Mouse (Mus musculus): Measurements from ENCODE around the gene Gpc1. TPM values are rescaled to one million over a fixed set of nuclear protein-coding genes. Genes with fewer than 3 reads are reported as not detected.
A peak's percentile ranks its signal among the peaks of the same experiment; 100 is the strongest.

Gpc1 gene
- polyA plus RNA-seq, 1 experiment from 2014 or later = 66.1 TPM

GRCm38 (mm10) chr1:92893896-92894295 lies 62.5 kb downstream of the Gpc1 start:
- WGBS = 81% methylated on average over 3 of the region's 3 CpGs
- no peak overlapping the region for H3K4me3 ChIP-seq (replicated peaks; ENCODE audit: low read length)
- H3K4me1 ChIP-seq (replicated peaks; ENCODE audit: control insufficient read depth, insufficient read depth, low read length) = no peaks in the 10 kb centered on the region
- H3K4me2 ChIP-seq (replicated peaks) = no peak overlapping the region
- no peaks in the 10 kb centered on the region for H3K27me3 ChIP-seq (ENCODE audit: control insufficient read depth, insufficient read depth, low read length)
- no peak for ATAC-seq (ENCODE audit: low FRiP score)
- H3K27ac ChIP-seq = no peak overlapping the region
- H3K36me3 ChIP-seq (replicated peaks; ENCODE audit: control insufficient read depth, insufficient read depth) = no peaks in the 10 kb centered on the region
- no peak overlapping the region for H3K9ac ChIP-seq
- DNase-seq (ENCODE audit: low spot score) = no peak
- no peaks in the 10 kb centered on the region for H3K9me3 ChIP-seq (ENCODE audit: control insufficient read depth, low read length)

GRCm38 (mm10) chr1:92895089-92895488 lies 63.6 kb downstream of the Gpc1 start:
- 13% methylated on average over 3 of the region's 3 CpGs for WGBS
- H3K36me3 ChIP-seq (replicated peaks; ENCODE audit: control insufficient read depth, insufficient read depth) = no peaks in the 10 kb centered on the region
- H3K4me3 ChIP-seq (replicated peaks; ENCODE audit: low read length) = no peak overlapping the region

GRCm38 (mm10) chr1:92902786-92903185 lies 71.3 kb downstream of the Gpc1 start, which contains the start of gene Ankmy1:
Ankmy1 (minus strand) TSS chr1:92902906.
- H3K4me1 ChIP-seq (replicated peaks; ENCODE audit: control insufficient read depth, insufficient read depth, low read length) = peaks cover 16% of the 10 kb centered on the region

More at GRCm38 (mm10) chr1:92895089-92895488, 63.6 kb downstream of the Gpc1 start:
- Histone ChIP-seq H3K27me3 (ENCODE audit: control insufficient read depth, insufficient read depth, low read length) (no peaks in the 10 kb centered on the region), H3K4me2 (replicated peaks) (no peak overlapping the region), H3K9me3 (ENCODE audit: control insufficient read depth, low read length) (no peaks in the 10 kb centered on the region), H3K4me1 (replicated peaks; ENCODE audit: control insufficient read depth, insufficient read depth, low read length) (no peaks in the 10 kb centered on the region), H3K27ac (no peak overlapping the region), H3K9ac (no peak overlapping the region)
- peak; percentile 82 for DNase-seq (ENCODE audit: low spot score)
- peak; percentile 75; the same call in 1 of the 2 replicates for ATAC-seq (ENCODE audit: low FRiP score)

GRCm38 (mm10) chr1:92903627-92904026 lies 72.2 kb downstream of the Gpc1 start:
- H3K4me3 ChIP-seq (replicated peaks; ENCODE audit: low read length) = no peak overlapping the region
- no peak overlapping the region for H3K4me2 ChIP-seq (replicated peaks)
- no peak overlapping the region for H3K9ac ChIP-seq
- DNase-seq (ENCODE audit: low spot score) = no peak
- H3K36me3 ChIP-seq (replicated peaks; ENCODE audit: control insufficient read depth, insufficient read depth) = no peaks in the 10 kb centered on the region
- no peak overlapping the region for H3K27ac ChIP-seq
- H3K27me3 ChIP-seq (ENCODE audit: control insufficient read depth, insufficient read depth, low read length) = 0 out of 2 replicates have a peak, but pooled peaks cover 11% of the 10 kb centered on the region
- ATAC-seq (ENCODE audit: low FRiP score) = no peak
- WGBS = 70% methylated on average over 4 of the region's 4 CpGs
- peaks cover 20% of the 10 kb centered on the region for H3K4me1 ChIP-seq (replicated peaks; ENCODE audit: control insufficient read depth, insufficient read depth, low read length)
- no peaks in the 10 kb centered on the region for H3K9me3 ChIP-seq (ENCODE audit: control insufficient read depth, low read length)

More at GRCm38 (mm10) chr1:92902786-92903185, 71.3 kb downstream of the Gpc1 start, which contains the start of gene Ankmy1:
- ATAC-seq (ENCODE audit: low FRiP score) = peak; percentile 38
- Histone ChIP-seq H3K27me3 (ENCODE audit: control insufficient read depth, insufficient read depth, low read length) (0 out of 2 replicates have a peak, but pooled peaks cover 11% of the 10 kb centered on the region), H3K9ac (no peak within 1 kb of the TSS), H3K9me3 (ENCODE audit: control insufficient read depth, low read length) (no peaks in the 10 kb centered on the region), H3K27ac (no peak within 1 kb of the TSS), H3K4me3 (replicated peaks; ENCODE audit: low read length) (no peak within 1 kb of the TSS), H3K4me2 (replicated peaks) (peak within 1 kb of the TSS; percentile 46), H3K36me3 (replicated peaks; ENCODE audit: control insufficient read depth, insufficient read depth) (no peaks in the 10 kb centered on the region)
- DNase-seq (ENCODE audit: low spot score) = peak; percentile 65
- under 1% methylated on average over 15 of the region's 15 CpGs for WGBS

- 0 out of 2 replicates have a peak overlapping the region, but pooled peaks have one; percentile 63 for H3K4me3 ChIP-seq (replicated peaks; ENCODE audit: low read length)
- 0 out of 2 replicates have a peak, but pooled peaks cover 11% of the 10 kb centered on the region for H3K27me3 ChIP-seq (ENCODE audit: control insufficient read depth, insufficient read depth, low read length)
- ATAC-seq (ENCODE audit: low FRiP score) (no peak), DNase-seq (ENCODE audit: low spot score) (no peak)
- H3K4me2 ChIP-seq (replicated peaks) = peak overlapping the region; percentile 60; the same call in 1 of the 2 replicates
- 96% methylated on average over 2 of the region's 2 CpGs for WGBS
- H3K36me3 ChIP-seq (replicated peaks; ENCODE audit: control insufficient read depth, insufficient read depth) = no peaks in the 10 kb centered on the region
- no peaks in the 10 kb centered on the region for H3K9me3 ChIP-seq (ENCODE audit: control insufficient read depth, low read length)
- H3K9ac ChIP-seq = no peak overlapping the region
- H3K27ac ChIP-seq = no peak overlapping the region
- H3K4me1 ChIP-seq (replicated peaks; ENCODE audit: control insufficient read depth, insufficient read depth, low read length) = peaks cover 30% of the 10 kb centered on the region
Observed at GRCm38 (mm10) chr1:92905703-92906310, 74.4 kb downstream of the Gpc1 start.

- Histone ChIP-seq H3K4me2 (replicated peaks) (peak within 1 kb of the TSS; percentile 60), H3K4me1 (replicated peaks; ENCODE audit: control insufficient read depth, insufficient read depth, low read length) (peaks cover 38% of the 10 kb centered on the region), H3K9me3 (ENCODE audit: control insufficient read depth, low read length) (no peaks in the 10 kb centered on the region), H3K9ac (peak within 1 kb of the TSS; percentile 66), H3K36me3 (replicated peaks; ENCODE audit: control insufficient read depth, insufficient read depth) (no peaks in the 10 kb centered on the region), H3K27me3 (ENCODE audit: control insufficient read depth, insufficient read depth, low read length) (0 out of 2 replicates have a peak, but pooled peaks cover under 1% of the 10 kb centered on the region), H3K4me3 (replicated peaks; ENCODE audit: low read length) (peak within 1 kb of the TSS; percentile 63), H3K27ac (peak within 1 kb of the TSS; percentile 86)
- DNase-seq (ENCODE audit: low spot score) (peak; percentile 83), ATAC-seq (ENCODE audit: low FRiP score) (peak; percentile 89)
- under 1% methylated on average over 81 of the region's 81 CpGs for WGBS
Observed at GRCm38 (mm10) chr1:92906779-92907631, 75.6 kb downstream of the Gpc1 start, which contains the start of gene Dusp28. Dusp28 (plus strand) TSS chr1:92906981.

GRCm38 (mm10) chr1:92907632-92908360 lies 76.4 kb downstream of the Gpc1 start:
- Histone ChIP-seq H3K4me2 (replicated peaks) (peak overlapping the region; percentile 60), H3K27ac (peak overlapping the region; percentile 86), H3K4me3 (replicated peaks; ENCODE audit: low read length) (peak overlapping the region; percentile 63), H3K9me3 (ENCODE audit: control insufficient read depth, low read length) (no peaks in the 10 kb centered on the region), H3K9ac (peak overlapping the region; percentile 66), H3K36me3 (replicated peaks; ENCODE audit: control insufficient read depth, insufficient read depth) (no peaks in the 10 kb centered on the region), H3K27me3 (ENCODE audit: control insufficient read depth, insufficient read depth, low read length) (no peaks in the 10 kb centered on the region), H3K4me1 (replicated peaks; ENCODE audit: control insufficient read depth, insufficient read depth, low read length) (peaks cover 42% of the 10 kb centered on the region)
- DNase-seq (ENCODE audit: low spot score) (no peak), ATAC-seq (ENCODE audit: low FRiP score) (no peak)
- WGBS = 45% methylated on average over 20 of the region's 20 CpGs

- ATAC-seq (ENCODE audit: low FRiP score) = no peak
- no peak overlapping the region for H3K4me3 ChIP-seq (replicated peaks; ENCODE audit: low read length)
Observed at GRCm38 (mm10) chr1:92908664-92909063, 77.2 kb downstream of the Gpc1 start.

More at GRCm38 (mm10) chr1:92908664-92909063, 77.2 kb downstream of the Gpc1 start:
- Histone ChIP-seq H3K9me3 (ENCODE audit: control insufficient read depth, low read length) (no peaks in the 10 kb centered on the region), H3K27ac (no peak overlapping the region), H3K36me3 (replicated peaks; ENCODE audit: control insufficient read depth, insufficient read depth) (0 out of 2 replicates have a peak, but pooled peaks cover 3% of the 10 kb centered on the region), H3K4me1 (replicated peaks; ENCODE audit: control insufficient read depth, insufficient read depth, low read length) (peaks cover 41% of the 10 kb centered on the region), H3K9ac (no peak overlapping the region), H3K27me3 (ENCODE audit: control insufficient read depth, insufficient read depth, low read length) (no peaks in the 10 kb centered on the region), H3K4me2 (replicated peaks) (no peak overlapping the region)
- no peak for DNase-seq (ENCODE audit: low spot score)
- 92% methylated on average over 3 of the region's 3 CpGs for WGBS
